Mouse (Mus musculus) midbrain, embryonic 12.5 days (tissue): ENCODE results near the gene Frmd4b. TPM values are rescaled to one million over a fixed set of nuclear protein-coding genes. Genes with fewer than 3 reads are reported as not detected.

Source experiments
- ATAC-seq: fragments of 200-750 bp; cut with Nextera tagmentation; 2 replicates; pipeline ENCODE4 v1.8.0; 2017; ENCODE audit warnings: low read depth, moderate TSS enrichment, moderate library complexity; ENCODE audit not compliant: low FRiP score
- H3K27ac ChIP-seq: fragments of 300-500 bp; sonication (generic); replicated peaks from 2 replicates; pipeline ENCODE4 v1.5.1; 2016; ENCODE audit warnings: mild to moderate bottlenecking
- H3K27me3 ChIP-seq: fragments of 300-500 bp; sonication (generic); 2 replicates; pipeline ENCODE4 v1.6.1; 2016; ENCODE audit warnings: mild to moderate bottlenecking
- H3K36me3 ChIP-seq: fragments of 300-500 bp; sonication (generic); 2 replicates; pipeline ENCODE4 v1.6.1; 2016
- H3K4me1 ChIP-seq: fragments of 300-500 bp; sonication (generic); 2 replicates; pipeline ENCODE4 v1.6.1; 2016
- H3K4me2 ChIP-seq: fragments of 300-500 bp; sonication (generic); replicated peaks from 2 replicates; pipeline ENCODE4 v1.6.1; 2016; ENCODE audit warnings: mild to moderate bottlenecking, moderate library complexity
- H3K4me3 ChIP-seq: fragments of 300-500 bp; sonication (generic); 2 replicates; pipeline ENCODE4 v1.5.1; 2016; ENCODE audit warnings: mild to moderate bottlenecking
- H3K9ac ChIP-seq: fragments of 300-500 bp; sonication (generic); replicated peaks from 2 replicates; pipeline ENCODE4 v1.6.1; 2016; ENCODE audit warnings: mild to moderate bottlenecking, moderate library complexity
- H3K9me3 ChIP-seq: fragments of 300-500 bp; sonication (generic); 2 replicates; pipeline ENCODE4 v1.6.1; 2016; ENCODE audit warnings: mild to moderate bottlenecking
- WGBS: fragments of 180-500 bp; shearing (Covaris S2); methylation state at CpG from one replicate; pipeline ENCODE4 v1.1.7; 2016; 5-methylcytosine and 5-hydroxymethylcytosine counted together
- polyA plus RNA-seq: library from polyadenylated mRNA; unstranded; fragments of >200 nt; fragmentation: Nextera tagmentation; extraction: Ambion mirVana; gene quantifications from 2 replicates; pipeline ENCODE4 v1.2.1, GENCODE M21; 2016

Frmd4b gene
- polyA plus RNA-seq, 1 experiment from 2014 or later, result 33.8 TPM

GRCm38 (mm10) chr6:97462421-97462820 lies 154.9 kb downstream of the Frmd4b start:
- no peak overlapping the region for H3K4me2 ChIP-seq

GRCm38 (mm10) chr6:97459112-97459511 lies 158.2 kb downstream of the Frmd4b start:
- peaks cover 26% of the 10 kb centered on the region for H3K4me1 ChIP-seq
- no peak overlapping the region for H3K4me3 ChIP-seq
- H3K27me3 ChIP-seq, result no peaks in the 10 kb centered on the region
- H3K27ac ChIP-seq, result 0 out of 2 replicates have a peak overlapping the region, but pooled peaks have one; percentile 36
- H3K9me3 ChIP-seq, result no peaks in the 10 kb centered on the region
- ATAC-seq, result no peak
- no peak overlapping the region for H3K4me2 ChIP-seq
- H3K36me3 ChIP-seq, result no peaks in the 10 kb centered on the region
- H3K9ac ChIP-seq, result no peak overlapping the region
- WGBS, result 68% methylated on average over 7 of the region's 7 CpGs

More at GRCm38 (mm10) chr6:97462421-97462820, 154.9 kb downstream of the Frmd4b start:
- Histone ChIP-seq H3K4me1 (peaks cover 21% of the 10 kb centered on the region), H3K9me3 (no peaks in the 10 kb centered on the region), H3K36me3 (no peaks in the 10 kb centered on the region), H3K27ac (no peak overlapping the region), H3K9ac (no peak overlapping the region), H3K4me3 (no peak overlapping the region), H3K27me3 (no peaks in the 10 kb centered on the region)
- no peak for ATAC-seq

GRCm38 (mm10) chr6:97458358-97458757 lies 159.0 kb downstream of the Frmd4b start:
- Histone ChIP-seq H3K4me3 (no peak overlapping the region), H3K27ac (peak overlapping the region; percentile 36; the same call in 1 of the 2 replicates), H3K9me3 (no peaks in the 10 kb centered on the region), H3K27me3 (no peaks in the 10 kb centered on the region), H3K36me3 (no peaks in the 10 kb centered on the region), H3K9ac (no peak overlapping the region), H3K4me2 (no peak overlapping the region; the same call in 1 of the 2 replicates), H3K4me1 (peaks cover 26% of the 10 kb centered on the region)
- ATAC-seq, result no peak
- 24% methylated on average over 9 of the region's 9 CpGs for WGBS

GRCm38 (mm10) chr6:97457954-97458353 lies 159.4 kb downstream of the Frmd4b start:
- H3K36me3 ChIP-seq, result no peaks in the 10 kb centered on the region
- no peaks in the 10 kb centered on the region for H3K27me3 ChIP-seq
- peak overlapping the region; percentile 36; the same call in 1 of the 2 replicates for H3K27ac ChIP-seq
- peaks cover 26% of the 10 kb centered on the region for H3K4me1 ChIP-seq
- H3K9ac ChIP-seq, result no peak overlapping the region
- no peaks in the 10 kb centered on the region for H3K9me3 ChIP-seq
- H3K4me3 ChIP-seq, result no peak overlapping the region
- no peak overlapping the region; the same call in 1 of the 2 replicates for H3K4me2 ChIP-seq
- ATAC-seq, result no peak
- 29% methylated on average over 3 of the region's 3 CpGs for WGBS

GRCm38 (mm10) chr6:97457210-97457609 lies 160.1 kb downstream of the Frmd4b start:
- ATAC-seq, result no peak
- 77% methylated on average over 2 of the region's 2 CpGs for WGBS
- Histone ChIP-seq H3K36me3 (no peaks in the 10 kb centered on the region), H3K4me1 (peaks cover 26% of the 10 kb centered on the region), H3K4me2 (no peak overlapping the region), H3K9ac (no peak overlapping the region), H3K9me3 (no peaks in the 10 kb centered on the region), H3K27me3 (no peaks in the 10 kb centered on the region), H3K4me3 (no peak overlapping the region), H3K27ac (0 out of 2 replicates have a peak overlapping the region, but pooled peaks have one; percentile 2)

GRCm38 (mm10) chr6:97452223-97452622 lies 165.1 kb downstream of the Frmd4b start:
- H3K36me3 ChIP-seq, result no peaks in the 10 kb centered on the region
- no peak overlapping the region for H3K4me2 ChIP-seq
- H3K9ac ChIP-seq, result no peak overlapping the region
- ATAC-seq, result no peak
- no peak overlapping the region for H3K4me3 ChIP-seq
- H3K27me3 ChIP-seq, result no peaks in the 10 kb centered on the region
- 90% methylated on average over 5 of the region's 5 CpGs for WGBS
- H3K4me1 ChIP-seq, result 0 out of 2 replicates have a peak, but pooled peaks cover 3% of the 10 kb centered on the region
- no peaks in the 10 kb centered on the region for H3K9me3 ChIP-seq
- no peak overlapping the region for H3K27ac ChIP-seq

GRCm38 (mm10) chr6:97449806-97450205 lies 167.5 kb downstream of the Frmd4b start:
- Histone ChIP-seq H3K4me3 (no peak overlapping the region), H3K9ac (no peak overlapping the region), H3K27me3 (no peaks in the 10 kb centered on the region), H3K9me3 (no peaks in the 10 kb centered on the region), H3K36me3 (no peaks in the 10 kb centered on the region), H3K4me2 (no peak overlapping the region), H3K4me1 (no peaks in the 10 kb centered on the region), H3K27ac (no peak overlapping the region)
- no peak for ATAC-seq
- WGBS, result 83% methylated on average over 2 of the region's 2 CpGs

- Histone ChIP-seq H3K4me2 (no peak overlapping the region), H3K4me3 (no peak overlapping the region), H3K9ac (no peak overlapping the region), H3K4me1 (no peaks in the 10 kb centered on the region), H3K9me3 (no peaks in the 10 kb centered on the region), H3K27me3 (no peaks in the 10 kb centered on the region; the same call in 1 of the 2 replicates), H3K36me3 (no peaks in the 10 kb centered on the region), H3K27ac (no peak overlapping the region)
- WGBS, result 54% methylated on average over 4 of the region's 4 CpGs
- ATAC-seq, result no peak
Measured at GRCm38 (mm10) chr6:97447020-97447419, 170.3 kb downstream of the Frmd4b start.

- Histone ChIP-seq H3K36me3 (no peaks in the 10 kb centered on the region), H3K9ac (no peak overlapping the region), H3K4me3 (no peak overlapping the region), H3K4me2 (no peak overlapping the region), H3K27ac (no peak overlapping the region), H3K9me3 (no peaks in the 10 kb centered on the region), H3K4me1 (peaks cover 8% of the 10 kb centered on the region; the same call in 1 of the 2 replicates), H3K27me3 (no peaks in the 10 kb centered on the region; the same call in 1 of the 2 replicates)
- ATAC-seq, result no peak
- 86% methylated on average over 5 of the region's 5 CpGs for WGBS
Measured at GRCm38 (mm10) chr6:97444145-97444544, 173.2 kb downstream of the Frmd4b start.

GRCm38 (mm10) chr6:97443522-97443921 lies 173.8 kb downstream of the Frmd4b start:
- Histone ChIP-seq H3K36me3 (no peaks in the 10 kb centered on the region), H3K4me3 (no peak overlapping the region), H3K9ac (no peak overlapping the region), H3K4me1 (peaks cover 8% of the 10 kb centered on the region; the same call in 1 of the 2 replicates), H3K27me3 (no peaks in the 10 kb centered on the region; the same call in 1 of the 2 replicates), H3K27ac (no peak overlapping the region), H3K9me3 (no peaks in the 10 kb centered on the region), H3K4me2 (no peak overlapping the region)
- no peak for ATAC-seq
- 75% methylated on average over 4 of the region's 4 CpGs for WGBS

- WGBS, result 67% methylated on average over 7 of the region's 7 CpGs
- Histone ChIP-seq H3K9me3 (no peaks in the 10 kb centered on the region), H3K4me1 (peaks cover 14% of the 10 kb centered on the region), H3K36me3 (no peaks in the 10 kb centered on the region), H3K9ac (no peak overlapping the region), H3K27me3 (no peaks in the 10 kb centered on the region; the same call in 1 of the 2 replicates), H3K27ac (no peak overlapping the region), H3K4me3 (no peak overlapping the region), H3K4me2 (no peak overlapping the region)
- ATAC-seq, result no peak
Measured at GRCm38 (mm10) chr6:97441357-97441756, 176.0 kb downstream of the Frmd4b start.

GRCm38 (mm10) chr6:97438918-97439645 lies 178.3 kb downstream of the Frmd4b start:
- Histone ChIP-seq H3K9me3 (no peaks in the 10 kb centered on the region), H3K27ac (no peak overlapping the region), H3K4me1 (peaks cover 18% of the 10 kb centered on the region), H3K27me3 (no peaks in the 10 kb centered on the region; the same call in 1 of the 2 replicates), H3K4me3 (no peak overlapping the region), H3K9ac (no peak overlapping the region), H3K4me2 (no peak overlapping the region), H3K36me3 (no peaks in the 10 kb centered on the region)
- ATAC-seq, result no peak
- WGBS, result 62% methylated on average over 16 of the region's 16 CpGs
